Mouse (Mus musculus): ENCODE measurements around the gene Ptprcap. TPM values are rescaled to one million over a fixed set of nuclear protein-coding genes. Genes with fewer than 3 reads are reported as not detected.
"Not testable (repeated sequence)": the region's sequence is repeated elsewhere in the genome, so short reads cannot be mapped to it uniquely, and the experiment has no call there.

Gene Ptprcap
- polyA plus RNA-seq, 1 experiment from 2014 or later = 1.3 TPM

- no peaks in the 10 kb centered on the region for H3K36me3 ChIP-seq (replicated peaks; ENCODE audit: control insufficient read depth, insufficient read depth, low read depth, low read length)
- DNase-seq (ENCODE audit: low spot score) (no peak), ATAC-seq (replicated peaks; ENCODE audit: insufficient number of reproducible peaks, low FRiP score, low TSS enrichment, low read depth) (no peak)
Observed at GRCm38 (mm10) chr19:4130106-4130505, 23.3 kb upstream of the Ptprcap start.

GRCm38 (mm10) chr19:4131075-4131474 is 22.3 kb upstream of the Ptprcap start:
- Histone ChIP-seq H3K9me3 (replicated peaks; ENCODE audit: control insufficient read depth, low read length) (no peaks in the 10 kb centered on the region), H3K4me3 (ENCODE audit: low read depth, low read length) (no peak overlapping the region), H3K36me3 (replicated peaks; ENCODE audit: control insufficient read depth, insufficient read depth, low read depth, low read length) (no peaks in the 10 kb centered on the region), H3K27me3 (ENCODE audit: control insufficient read depth, insufficient read depth, low read length) (no peaks in the 10 kb centered on the region), H3K4me1 (ENCODE audit: control insufficient read depth, insufficient read depth, low read length) (peaks cover 2% of the 10 kb centered on the region), H3K9ac (replicated peaks; ENCODE audit: low read length) (no peak overlapping the region), H3K27ac (replicated peaks; ENCODE audit: low read depth, low read length) (no peak overlapping the region), H3K4me2 (ENCODE audit: low read depth, low read length) (no peak overlapping the region)
- 94% methylated on average over 5 of the region's 5 CpGs for WGBS
- ATAC-seq (replicated peaks; ENCODE audit: insufficient number of reproducible peaks, low FRiP score, low TSS enrichment, low read depth) (no peak), DNase-seq (ENCODE audit: low spot score) (no peak)

More at GRCm38 (mm10) chr19:4130106-4130505, 23.3 kb upstream of the Ptprcap start:
- Histone ChIP-seq H3K9ac (replicated peaks; ENCODE audit: low read length) (no peak overlapping the region), H3K4me2 (ENCODE audit: low read depth, low read length) (no peak overlapping the region), H3K4me1 (ENCODE audit: control insufficient read depth, insufficient read depth, low read length) (peaks cover 2% of the 10 kb centered on the region), H3K4me3 (ENCODE audit: low read depth, low read length) (no peak overlapping the region), H3K27ac (replicated peaks; ENCODE audit: low read depth, low read length) (no peak overlapping the region), H3K27me3 (ENCODE audit: control insufficient read depth, insufficient read depth, low read length) (no peaks in the 10 kb centered on the region), H3K9me3 (replicated peaks; ENCODE audit: control insufficient read depth, low read length) (no peaks in the 10 kb centered on the region)
- WGBS = 93% methylated on average over 4 of the region's 4 CpGs

DNA sequence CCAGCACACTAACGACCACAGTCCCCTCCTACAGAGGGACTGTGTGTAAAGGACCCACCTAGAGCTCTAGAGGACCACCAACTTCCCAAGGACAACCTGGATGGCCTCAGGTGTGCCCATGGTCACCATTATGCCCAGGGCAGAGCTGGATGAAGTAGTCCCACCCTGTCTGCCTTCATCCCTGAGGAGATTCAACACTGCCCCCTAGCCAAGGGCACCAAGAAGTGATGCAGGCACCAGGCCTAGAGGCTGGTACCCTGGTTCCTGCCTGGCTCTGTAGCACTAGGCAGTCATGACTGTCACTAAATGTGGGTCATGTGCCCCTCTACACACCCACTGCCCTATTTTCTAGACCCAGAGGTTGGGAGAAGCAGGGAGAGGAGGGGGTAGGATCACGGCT is 21.6 kb upstream of the Ptprcap start:
- 88% methylated on average over 2 of the region's 2 CpGs for WGBS
- H3K36me3 ChIP-seq (replicated peaks; ENCODE audit: control insufficient read depth, insufficient read depth, low read depth, low read length) = no peaks in the 10 kb centered on the region
- ATAC-seq (replicated peaks; ENCODE audit: insufficient number of reproducible peaks, low FRiP score, low TSS enrichment, low read depth) (no peak), DNase-seq (ENCODE audit: low spot score) (no peak)
- H3K9me3 ChIP-seq (replicated peaks; ENCODE audit: control insufficient read depth, low read length) = no peaks in the 10 kb centered on the region
- no peak overlapping the region for H3K9ac ChIP-seq (replicated peaks; ENCODE audit: low read length)
- H3K4me3 ChIP-seq (ENCODE audit: low read depth, low read length) = no peak overlapping the region
- no peak overlapping the region for H3K27ac ChIP-seq (replicated peaks; ENCODE audit: low read depth, low read length)
- no peak overlapping the region for H3K4me2 ChIP-seq (ENCODE audit: low read depth, low read length)
- H3K4me1 ChIP-seq (ENCODE audit: control insufficient read depth, insufficient read depth, low read length) = peaks cover under 1% of the 10 kb centered on the region
- no peaks in the 10 kb centered on the region for H3K27me3 ChIP-seq (ENCODE audit: control insufficient read depth, insufficient read depth, low read length)

DNA sequence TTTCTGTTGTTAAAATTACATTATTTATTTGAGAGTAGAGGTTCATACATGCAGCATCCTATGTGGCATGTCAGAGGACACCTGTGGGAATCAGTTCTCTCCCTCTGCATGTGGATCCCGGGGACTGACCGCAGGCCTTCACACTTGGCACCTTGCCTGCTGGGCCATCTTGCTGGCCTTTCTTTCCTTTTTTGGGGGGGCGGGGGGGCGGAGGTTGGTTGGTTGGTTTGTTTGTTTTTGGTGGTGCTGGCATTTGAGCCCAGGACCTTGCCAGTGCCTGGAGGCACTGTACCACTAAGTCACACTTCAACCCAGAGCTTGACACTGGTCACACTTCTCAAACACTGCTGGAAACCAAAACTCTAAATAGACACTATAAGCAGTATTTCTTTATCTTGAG is 19.1 kb upstream of the Ptprcap start:
- H3K9ac ChIP-seq (replicated peaks; ENCODE audit: low read length) = no peak overlapping the region
- H3K27ac ChIP-seq (replicated peaks; ENCODE audit: low read depth, low read length) = no peak overlapping the region
- DNase-seq (ENCODE audit: low spot score) (no peak), ATAC-seq (replicated peaks; ENCODE audit: insufficient number of reproducible peaks, low FRiP score, low TSS enrichment, low read depth) (no peak)
- H3K27me3 ChIP-seq (ENCODE audit: control insufficient read depth, insufficient read depth, low read length) = no peaks in the 10 kb centered on the region
- H3K4me1 ChIP-seq (ENCODE audit: control insufficient read depth, insufficient read depth, low read length) = no peaks in the 10 kb centered on the region
- H3K4me3 ChIP-seq (ENCODE audit: low read depth, low read length) = no peak overlapping the region
- no peaks in the 10 kb centered on the region for H3K36me3 ChIP-seq (replicated peaks; ENCODE audit: control insufficient read depth, insufficient read depth, low read depth, low read length)
- H3K4me2 ChIP-seq (ENCODE audit: low read depth, low read length) = no peak overlapping the region
- WGBS = 81% methylated on average over 4 of the region's 4 CpGs
- no peaks in the 10 kb centered on the region for H3K9me3 ChIP-seq (replicated peaks; ENCODE audit: control insufficient read depth, low read length)

DNA sequence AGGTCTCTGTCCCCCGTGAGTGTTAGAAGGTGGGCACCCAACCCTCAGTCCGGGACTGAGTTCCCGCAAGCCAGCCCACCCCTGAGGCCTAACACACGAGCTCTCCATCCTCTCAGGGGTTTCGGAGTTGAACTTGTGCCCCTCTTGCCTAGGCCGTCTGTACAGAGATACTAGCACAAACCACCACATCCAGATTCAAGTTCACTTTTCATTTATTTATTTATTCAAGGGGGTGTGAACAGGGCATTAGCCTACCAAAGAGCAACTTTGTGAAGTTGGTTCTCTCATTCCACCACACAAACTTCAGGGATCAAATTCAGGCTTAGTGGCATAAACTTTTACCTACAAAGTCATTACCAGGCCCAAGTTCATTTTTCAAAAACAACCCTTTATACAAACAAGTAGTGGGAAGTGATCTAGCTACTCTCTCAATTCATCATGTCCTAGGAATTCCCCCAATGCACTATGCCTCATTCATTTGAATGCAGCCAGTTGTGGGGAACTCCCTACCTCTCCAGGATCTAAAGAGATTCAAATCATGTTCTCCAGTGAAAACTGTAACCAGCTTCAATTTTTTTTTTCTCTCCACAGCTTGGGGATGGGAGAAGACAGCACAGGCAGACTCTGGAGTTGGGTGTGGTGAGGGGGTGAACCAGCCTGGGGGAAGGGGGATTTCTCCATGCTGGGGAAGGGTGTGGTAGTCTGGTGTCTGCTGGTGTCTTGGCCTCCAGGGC is 18.0 kb upstream of the Ptprcap start:
- not testable (repeated sequence) for DNase-seq (ENCODE audit: low spot score); H3K4me1 ChIP-seq (ENCODE audit: control insufficient read depth, insufficient read depth, low read length); H3K36me3 ChIP-seq (replicated peaks; ENCODE audit: control insufficient read depth, insufficient read depth, low read depth, low read length); H3K4me3 ChIP-seq (ENCODE audit: low read depth, low read length); H3K4me2 ChIP-seq (ENCODE audit: low read depth, low read length); H3K27ac ChIP-seq (replicated peaks; ENCODE audit: low read depth, low read length); H3K9ac ChIP-seq (replicated peaks; ENCODE audit: low read length); ATAC-seq (replicated peaks; ENCODE audit: insufficient number of reproducible peaks, low FRiP score, low TSS enrichment, low read depth); H3K9me3 ChIP-seq (replicated peaks; ENCODE audit: control insufficient read depth, low read length); H3K27me3 ChIP-seq (ENCODE audit: control insufficient read depth, insufficient read depth, low read length)
- 78% methylated on average over 6 of the region's 6 CpGs for WGBS

DNA sequence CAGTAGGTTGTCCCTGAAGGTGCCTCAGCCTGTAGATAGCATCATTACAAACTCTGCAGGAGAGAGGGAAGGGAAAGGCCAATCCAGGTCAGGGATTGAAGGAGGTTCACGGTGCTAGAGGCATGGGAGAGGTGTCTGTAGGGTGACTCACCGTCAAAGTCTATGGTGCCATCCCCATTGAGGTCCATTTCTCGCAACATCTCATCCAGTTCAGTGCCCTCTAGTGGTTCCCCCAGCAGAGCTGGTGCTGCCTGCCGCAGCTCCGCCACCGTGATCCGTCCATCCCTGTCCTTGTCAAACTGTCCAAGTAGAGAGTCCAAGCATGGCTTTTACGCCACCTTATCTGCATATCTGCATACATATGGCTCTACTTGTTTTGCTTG is 17.4 kb upstream of the Ptprcap start:
- whole genome bisulfite sequencing = 27% methylated on average over 8 of the region's 8 CpGs

GRCm38 (mm10) chr19:4136463-4136862 is 16.9 kb upstream of the Ptprcap start:
- Histone ChIP-seq H3K4me1 (ENCODE audit: control insufficient read depth, insufficient read depth, low read length) (no peaks in the 10 kb centered on the region), H3K4me3 (ENCODE audit: low read depth, low read length) (no peak overlapping the region), H3K36me3 (replicated peaks; ENCODE audit: control insufficient read depth, insufficient read depth, low read depth, low read length) (no peaks in the 10 kb centered on the region), H3K9me3 (replicated peaks; ENCODE audit: control insufficient read depth, low read length) (no peaks in the 10 kb centered on the region), H3K4me2 (ENCODE audit: low read depth, low read length) (no peak overlapping the region), H3K27ac (replicated peaks; ENCODE audit: low read depth, low read length) (no peak overlapping the region), H3K27me3 (ENCODE audit: control insufficient read depth, insufficient read depth, low read length) (no peaks in the 10 kb centered on the region), H3K9ac (replicated peaks; ENCODE audit: low read length) (no peak overlapping the region)
- DNase-seq (ENCODE audit: low spot score) = no peak
- 71% methylated on average over 5 of the region's 5 CpGs for WGBS
- ATAC-seq (replicated peaks; ENCODE audit: insufficient number of reproducible peaks, low FRiP score, low TSS enrichment, low read depth) = no peak

More for the DNA sequence above, 17.4 kb upstream of the Ptprcap start:
- not testable (repeated sequence) for DNase-seq (ENCODE audit: low spot score); H3K4me1 ChIP-seq (ENCODE audit: control insufficient read depth, insufficient read depth, low read length); H3K27ac ChIP-seq (replicated peaks; ENCODE audit: low read depth, low read length); H3K27me3 ChIP-seq (ENCODE audit: control insufficient read depth, insufficient read depth, low read length); H3K4me3 ChIP-seq (ENCODE audit: low read depth, low read length); H3K9ac ChIP-seq (replicated peaks; ENCODE audit: low read length); H3K4me2 ChIP-seq (ENCODE audit: low read depth, low read length); H3K36me3 ChIP-seq (replicated peaks; ENCODE audit: control insufficient read depth, insufficient read depth, low read depth, low read length); ATAC-seq (replicated peaks; ENCODE audit: insufficient number of reproducible peaks, low FRiP score, low TSS enrichment, low read depth); H3K9me3 ChIP-seq (replicated peaks; ENCODE audit: control insufficient read depth, low read length)

DNA sequence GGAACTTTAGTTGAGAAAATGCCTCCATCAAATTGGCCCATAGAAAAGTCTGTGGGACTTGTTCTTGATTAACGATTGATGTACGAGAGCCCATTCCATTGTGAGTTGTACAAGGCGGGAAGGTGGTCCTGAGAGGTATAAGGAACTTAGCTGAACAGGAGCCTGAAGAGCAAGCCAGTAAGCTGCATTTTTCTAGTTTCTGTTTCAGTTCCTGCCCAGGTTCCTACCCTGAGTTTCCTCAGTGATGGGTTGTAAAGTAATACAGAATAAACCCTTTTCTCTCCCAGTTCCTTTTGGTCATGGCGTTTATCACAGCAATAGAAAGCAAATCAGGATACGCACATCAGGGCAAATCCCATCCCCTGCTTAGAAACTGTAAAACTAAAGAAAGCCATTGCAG is 15.5 kb upstream of the Ptprcap start:
- Histone ChIP-seq H3K4me3 (ENCODE audit: low read depth, low read length) (no peak overlapping the region), H3K27me3 (ENCODE audit: control insufficient read depth, insufficient read depth, low read length) (no peaks in the 10 kb centered on the region), H3K4me1 (ENCODE audit: control insufficient read depth, insufficient read depth, low read length) (no peaks in the 10 kb centered on the region), H3K9me3 (replicated peaks; ENCODE audit: control insufficient read depth, low read length) (no peaks in the 10 kb centered on the region), H3K4me2 (ENCODE audit: low read depth, low read length) (no peak overlapping the region), H3K9ac (replicated peaks; ENCODE audit: low read length) (no peak overlapping the region), H3K27ac (replicated peaks; ENCODE audit: low read depth, low read length) (no peak overlapping the region), H3K36me3 (replicated peaks; ENCODE audit: control insufficient read depth, insufficient read depth, low read depth, low read length) (no peaks in the 10 kb centered on the region)
- DNase-seq (ENCODE audit: low spot score) (no peak), ATAC-seq (replicated peaks; ENCODE audit: insufficient number of reproducible peaks, low FRiP score, low TSS enrichment, low read depth) (no peak)
- WGBS = 84% methylated on average over 5 of the region's 5 CpGs
